Mouse (Mus musculus): ENCODE results near the gene Kbtbd13.
A peak's percentile ranks its signal among the peaks of the same experiment; 100 is the strongest.
"Not testable (repeated sequence)": the region's sequence is repeated elsewhere in the genome, so short reads cannot be mapped to it uniquely, and the experiment has no call there.

Gene Kbtbd13

DNA sequence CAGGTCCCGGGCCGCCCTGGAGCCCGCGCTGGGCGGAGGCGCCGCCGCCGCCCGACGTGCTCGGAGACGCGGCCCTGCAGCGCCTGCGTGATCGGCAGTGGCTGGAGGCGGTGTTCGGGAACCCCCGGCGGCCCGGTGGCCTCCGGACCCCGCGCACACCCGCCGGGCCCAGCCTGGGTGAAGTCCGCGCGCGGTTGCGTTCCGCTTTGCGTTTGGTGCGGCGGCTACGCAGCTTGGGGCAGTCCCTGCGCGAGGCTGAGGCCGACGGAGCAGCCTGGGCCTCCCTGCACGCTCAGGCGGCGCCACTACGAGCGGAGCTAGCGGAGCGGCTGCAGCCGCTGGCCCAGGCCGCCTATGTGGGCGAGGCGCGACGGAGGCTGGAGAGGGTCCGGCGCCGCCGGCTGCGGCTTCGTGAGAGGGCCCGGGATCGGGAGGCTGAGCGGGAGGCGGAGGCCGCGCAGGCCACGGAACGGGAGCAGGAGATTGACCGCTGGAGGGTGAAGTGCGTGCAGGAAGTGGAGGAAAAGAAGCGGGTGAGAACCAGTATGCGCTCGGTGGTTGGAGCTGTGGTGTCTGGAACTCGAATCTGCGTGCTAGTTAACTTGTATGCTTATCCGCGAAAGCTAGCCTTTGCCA is 44.9 kb downstream of the Kbtbd13 start:
- peak; percentile 92 for DNase-seq

GRCm38 (mm10) chr9:65345854-65346475 is 45.5 kb downstream of the Kbtbd13 start, which contains the start of gene Pdcd7:
TSS of gene Pdcd7 (plus strand) at chr9:65346104.
- DNase-seq, result peak; percentile 99

GRCm38 (mm10) chr9:65345439-65345838 is 46.0 kb downstream of the Kbtbd13 start:
- not testable (repeated sequence) for DNase-seq

DNA sequence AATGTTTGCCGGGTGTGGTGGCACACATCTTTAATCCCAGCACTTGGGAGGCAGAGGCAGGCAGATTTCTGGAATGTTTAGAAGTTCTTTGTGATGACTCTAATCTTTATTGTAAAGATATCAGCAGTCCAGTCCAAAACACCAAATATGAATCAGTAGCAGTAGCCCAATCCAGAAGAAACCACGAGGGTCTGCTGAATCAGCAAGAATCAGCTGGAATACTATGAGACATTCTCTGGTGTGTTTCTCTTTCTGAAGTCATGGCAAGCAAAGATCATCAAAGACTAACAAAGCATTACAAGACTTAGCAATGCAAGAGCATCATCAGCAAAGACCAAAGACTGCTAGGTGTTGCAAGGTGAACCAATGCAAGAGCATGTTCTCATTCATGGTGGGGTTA is 51.0 kb downstream of the Kbtbd13 start:
- DNase-seq, result no peak

DNA sequence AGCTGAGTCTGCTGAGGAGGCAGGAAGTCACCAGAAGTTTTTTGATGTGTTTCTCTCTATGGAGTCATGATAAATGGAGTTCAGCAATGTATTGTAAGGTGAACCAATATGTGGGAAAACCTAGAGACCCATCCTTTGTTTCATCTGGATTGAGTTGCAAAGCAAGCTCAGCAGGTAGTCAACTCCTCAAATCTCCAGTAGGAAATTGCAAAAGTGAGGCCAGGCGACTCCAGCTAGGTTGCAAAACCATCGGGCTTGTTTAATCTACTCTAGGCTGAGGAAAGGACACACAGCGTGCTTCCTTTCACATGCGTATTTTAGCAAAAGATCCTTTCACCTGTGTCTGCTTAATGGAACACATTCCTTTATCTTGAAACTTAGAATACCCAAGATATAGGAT is 52.3 kb downstream of the Kbtbd13 start:
- no peak for DNase-seq
